Mouse (Mus musculus) embryonic facial prominence, embryonic 11.5 days (tissue): ENCODE measurements around the gene Mum1. TPM values are rescaled to one million over a fixed set of nuclear protein-coding genes. Genes with fewer than 3 reads are reported as not detected.
"Not testable (repeated sequence)": the region's sequence is repeated elsewhere in the genome, so short reads cannot be mapped to it uniquely, and the experiment has no call there.

ENCODE experiments used
- ATAC-seq: fragments of 200-750 bp; cut with Nextera tagmentation; replicated peaks from 2 replicates; pipeline ENCODE4 v1.8.0; 2017; ENCODE audit warnings: low read depth; ENCODE audit not compliant: insufficient number of reproducible peaks, low FRiP score, low TSS enrichment
- DNase-seq: peaks from one replicate; pipeline ENCODE4 v3.0.0-alpha.2; 2015; ENCODE audit warnings: low spot score
- H3K27ac ChIP-seq: fragments of 300-500 bp; sonication (generic); replicated peaks from 2 replicates; pipeline ENCODE4 v1.5.1; 2014; ENCODE audit warnings: mild to moderate bottlenecking, low read depth, low read length, control low read depth
- H3K27me3 ChIP-seq: fragments of 300-500 bp; sonication (generic); 2 replicates; pipeline ENCODE4 v1.6.1; 2014; ENCODE audit warnings: mild to moderate bottlenecking, low read length, moderate library complexity, mixed read lengths; ENCODE audit not compliant: control insufficient read depth, insufficient read depth
- H3K36me3 ChIP-seq: fragments of 300-500 bp; sonication (generic); replicated peaks from 2 replicates; pipeline ENCODE4 v1.6.1; 2014; ENCODE audit warnings: low read depth, mild to moderate bottlenecking, low read length, moderate library complexity, mixed read lengths; ENCODE audit not compliant: control insufficient read depth, insufficient read depth
- H3K4me1 ChIP-seq: fragments of 300-500 bp; sonication (generic); 2 replicates; pipeline ENCODE4 v1.6.1; 2014; ENCODE audit warnings: low read length, mixed read lengths; ENCODE audit not compliant: control insufficient read depth, insufficient read depth
- H3K4me2 ChIP-seq: fragments of 300-500 bp; sonication (generic); 2 replicates; pipeline ENCODE4 v1.6.1; 2014; ENCODE audit warnings: low read depth, mild to moderate bottlenecking, control low read depth, low read length, moderate library complexity
- H3K4me3 ChIP-seq: fragments of 300-500 bp; sonication (generic); 2 replicates; pipeline ENCODE4 v1.5.1; 2014; ENCODE audit warnings: low read depth, low read length, control low read depth
- H3K9ac ChIP-seq: fragments of 300-500 bp; sonication (generic); replicated peaks from 2 replicates; pipeline ENCODE4 v1.6.1; 2014; ENCODE audit warnings: mild to moderate bottlenecking, control low read depth, low read length
- H3K9me3 ChIP-seq: fragments of 300-500 bp; sonication (generic); replicated peaks from 2 replicates; pipeline ENCODE4 v1.6.1; 2016; ENCODE audit warnings: mild to moderate bottlenecking, low read length, inconsistent platforms, mixed read lengths; ENCODE audit not compliant: control insufficient read depth
- WGBS: fragments of 180-500 bp; shearing (Covaris S2); extraction: QIAGEN DNeasy Blood & Tissue Kit; methylation state at CpG from one replicate; pipeline ENCODE4 v1.1.7; 2014; 5-methylcytosine and 5-hydroxymethylcytosine counted together
- polyA plus RNA-seq: library from polyadenylated mRNA; unstranded; fragments of >200 nt; fragmentation: Nextera tagmentation; extraction: Ambion mirVana; gene quantifications from 2 replicates; pipeline ENCODE4 v1.2.1, GENCODE M21; 2014

Mum1 gene
- polyA plus RNA-seq, 1 experiment from 2014 or later = 94.3 TPM

DNA sequence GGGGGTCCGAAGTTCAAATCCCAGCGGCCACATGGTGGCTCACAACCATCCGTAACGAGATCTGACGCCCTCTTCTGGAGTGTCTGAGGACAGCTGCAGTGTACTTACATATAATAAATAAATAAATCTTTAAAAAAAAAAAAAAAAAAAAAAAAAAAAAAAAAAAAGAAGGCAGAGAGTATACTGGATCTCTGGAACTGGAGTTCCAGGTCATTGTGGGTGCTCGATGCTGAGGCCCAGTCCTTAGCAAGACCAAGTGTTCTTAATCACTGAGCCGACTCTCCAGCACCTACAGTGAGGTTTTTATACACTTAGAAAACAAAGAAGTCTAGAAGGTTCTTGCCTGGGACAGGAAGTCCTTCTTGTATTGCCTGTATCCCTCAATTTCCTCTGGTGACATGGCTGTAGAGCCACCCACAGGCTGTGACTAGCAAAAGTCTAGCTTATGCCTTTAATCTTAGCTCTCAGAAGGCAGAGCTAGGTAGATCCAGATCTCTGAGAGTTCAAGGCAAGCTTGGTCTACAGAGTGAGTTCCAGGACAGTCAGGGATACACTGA, 14.6 kb upstream of the Mum1 start:
- not testable (repeated sequence) for H3K4me1 ChIP-seq, H3K4me2 ChIP-seq, DNase-seq, H3K9ac ChIP-seq, H3K27me3 ChIP-seq, H3K36me3 ChIP-seq, H3K27ac ChIP-seq, H3K9me3 ChIP-seq, H3K4me3 ChIP-seq, ATAC-seq
- WGBS = 76% methylated on average over 7 of the region's 7 CpGs

DNA sequence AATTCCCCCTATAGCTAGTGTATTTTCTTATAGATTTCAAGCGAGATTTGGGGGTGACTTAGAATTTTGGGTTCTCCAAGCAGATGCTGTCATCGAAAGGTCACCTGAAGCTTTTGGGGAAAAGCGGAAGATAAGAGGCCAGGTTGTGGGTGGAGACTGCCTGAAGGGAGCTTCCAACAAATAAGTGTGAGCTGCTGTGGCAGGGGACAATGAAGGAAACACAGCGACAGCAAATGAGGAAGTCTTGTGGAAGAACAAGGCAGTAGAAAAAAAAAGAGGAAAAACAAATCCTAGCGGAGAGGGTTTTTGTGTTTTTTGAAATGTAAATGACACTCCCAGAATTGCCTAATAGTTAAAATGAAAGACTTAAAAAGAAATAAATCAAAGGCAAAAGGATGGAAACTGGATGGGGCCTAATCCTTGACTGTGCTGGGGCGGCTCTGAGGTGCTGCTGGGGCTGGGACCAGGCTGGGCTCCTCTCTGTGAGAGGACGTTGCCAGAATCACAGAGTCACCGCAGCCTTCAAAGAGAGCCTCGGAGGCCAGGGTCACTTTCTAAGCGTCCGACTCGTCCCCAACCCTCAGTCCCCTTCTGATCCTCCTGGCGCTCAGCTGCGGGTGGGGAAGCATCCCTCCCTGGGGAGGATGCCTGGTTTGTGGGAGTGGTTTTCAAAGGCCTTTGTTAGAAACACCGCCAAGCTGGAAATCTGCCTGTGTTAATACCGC, 11.0 kb upstream of the Mum1 start:
- H3K4me1 ChIP-seq = 0 out of 2 replicates have a peak, but pooled peaks cover 2% of the 10 kb centered on the region
- no peak for DNase-seq
- H3K4me2 ChIP-seq = no peak overlapping the region
- ATAC-seq = no peak
- peak overlapping the region; percentile 39 for H3K9ac ChIP-seq
- no peak overlapping the region for H3K27ac ChIP-seq
- no peaks in the 10 kb centered on the region for H3K36me3 ChIP-seq
- WGBS = 16% methylated on average over 16 of the region's 16 CpGs
- H3K9me3 ChIP-seq = no peaks in the 10 kb centered on the region
- no peak overlapping the region for H3K4me3 ChIP-seq
- H3K27me3 ChIP-seq = no peaks in the 10 kb centered on the region; the same call in 1 of the 2 replicates

GRCm38 (mm10) chr10:80220676-80221075, 5.6 kb upstream of the Mum1 start:
- H3K4me1 ChIP-seq = no peaks in the 10 kb centered on the region; the same call in 1 of the 2 replicates
- DNase-seq (no peak), ATAC-seq (no peak)
- H3K27ac ChIP-seq = no peak overlapping the region
- no peaks in the 10 kb centered on the region for H3K36me3 ChIP-seq
- H3K4me3 ChIP-seq = no peak overlapping the region
- no peaks in the 10 kb centered on the region for H3K27me3 ChIP-seq
- H3K4me2 ChIP-seq = no peak overlapping the region
- WGBS = 51% methylated on average over 6 of the region's 9 CpGs
- H3K9me3 ChIP-seq = no peaks in the 10 kb centered on the region
- H3K9ac ChIP-seq = no peak overlapping the region

GRCm38 (mm10) chr10:80223137-80223536, 3.1 kb upstream of the Mum1 start:
- not testable (repeated sequence) for DNase-seq, H3K4me3 ChIP-seq, H3K4me2 ChIP-seq, H3K27me3 ChIP-seq, H3K36me3 ChIP-seq, H3K27ac ChIP-seq, H3K4me1 ChIP-seq, H3K9me3 ChIP-seq, H3K9ac ChIP-seq, ATAC-seq
- 86% methylated on average over 2 of the region's 2 CpGs for WGBS

GRCm38 (mm10) chr10:80226071-80226415, 191 bp upstream of the Mum1 start:
- Histone ChIP-seq H3K4me1 (peaks cover 9% of the 10 kb centered on the region), H3K27ac (peak overlapping the region; percentile 73), H3K9ac (peak overlapping the region; percentile 60), H3K36me3 (no peaks in the 10 kb centered on the region; the same call in 1 of the 2 replicates), H3K4me3 (peak overlapping the region; percentile 86), H3K9me3 (no peaks in the 10 kb centered on the region), H3K27me3 (no peaks in the 10 kb centered on the region; the same call in 1 of the 2 replicates), H3K4me2 (peak overlapping the region; percentile 13)
- WGBS = under 1% methylated on average over 14 of the region's 14 CpGs
- ATAC-seq (no peak; the same call in 1 of the 2 replicates), DNase-seq (no peak)

- 5% methylated on average over 10 of the region's 10 CpGs for whole genome bisulfite sequencing
- DNase-seq (no peak), ATAC-seq (no peak)
- H3K27me3 ChIP-seq = no peaks in the 10 kb centered on the region; the same call in 1 of the 2 replicates
- peaks cover 9% of the 10 kb centered on the region for H3K4me1 ChIP-seq
- H3K36me3 ChIP-seq = no peaks in the 10 kb centered on the region; the same call in 1 of the 2 replicates
- peak overlapping the region; percentile 86 for H3K4me3 ChIP-seq
- peak overlapping the region; percentile 97 for H3K9ac ChIP-seq
- peak overlapping the region; percentile 75 for H3K4me2 ChIP-seq
- peak overlapping the region; percentile 94; the same call in 1 of the 2 replicates for H3K27ac ChIP-seq
- H3K9me3 ChIP-seq = no peaks in the 10 kb centered on the region
These were observed 919 bp downstream of the Mum1 start for GRCm38 (mm10) chr10:80227166-80227539.

DNA sequence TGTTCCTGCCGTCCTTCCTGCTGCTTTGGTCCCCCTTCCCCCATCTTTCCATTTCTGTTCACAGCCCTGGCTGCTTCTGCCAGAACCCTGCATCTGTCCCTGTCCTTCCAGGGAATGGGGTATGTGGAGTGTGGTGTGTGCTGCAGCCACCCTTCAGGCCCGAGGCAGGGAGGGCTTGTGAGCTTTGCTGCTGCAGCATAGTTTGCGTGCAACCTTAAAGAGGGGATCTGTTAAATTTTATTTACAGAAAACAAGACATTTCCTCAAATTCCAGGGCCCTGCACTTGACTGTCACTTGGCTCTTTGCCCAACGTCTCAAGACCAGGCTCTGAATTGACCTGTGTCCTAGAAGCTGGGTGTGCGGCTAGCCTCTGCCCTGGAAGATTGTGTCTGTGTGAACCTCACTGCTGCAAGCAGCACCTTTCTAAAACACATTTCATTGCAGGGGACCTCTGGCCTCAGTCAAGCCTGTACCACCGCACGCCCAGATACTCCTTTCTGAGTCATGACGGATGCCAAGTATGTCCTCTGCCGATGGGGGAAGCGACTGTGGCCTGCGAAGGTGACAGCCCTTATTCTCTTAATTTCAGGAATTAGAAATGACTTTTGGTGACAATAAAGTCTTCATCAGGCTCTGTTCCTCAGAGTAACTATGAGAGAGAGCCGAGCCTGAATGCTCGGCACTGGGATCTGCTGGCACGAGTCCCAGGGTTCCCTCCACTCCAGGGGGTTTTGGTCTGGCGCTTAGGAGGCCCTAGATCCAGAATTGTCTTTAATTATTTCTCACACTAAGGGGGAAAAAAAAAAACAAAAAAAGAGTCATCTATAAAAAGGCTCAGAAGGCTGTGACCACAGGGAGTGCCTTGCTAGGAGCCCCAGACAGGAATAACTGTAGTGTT, 1.9 kb downstream of the Mum1 start:
- Histone ChIP-seq H3K9ac (peak overlapping the region; percentile 97), H3K9me3 (no peaks in the 10 kb centered on the region), H3K4me3 (peak overlapping the region; percentile 86), H3K4me1 (peaks cover 9% of the 10 kb centered on the region), H3K27me3 (no peaks in the 10 kb centered on the region; the same call in 1 of the 2 replicates), H3K36me3 (no peaks in the 10 kb centered on the region; the same call in 1 of the 2 replicates), H3K4me2 (peak overlapping the region; percentile 75), H3K27ac (0 out of 2 replicates have a peak overlapping the region, but pooled peaks have one; percentile 43)
- 65% methylated on average over 15 of the region's 15 CpGs for WGBS
- ATAC-seq (no peak), DNase-seq (peak; percentile 3)
